Mouse (Mus musculus) natural killer cell, adult 2 months (primary cell): ENCODE measurements at regions not wholly inside any gene's neighbourhood (a gene's known extent, or its start where the extent isn't known, plus 50 kb on each side); places are given as distances from the start of the nearest gene placed in this dataset.

Experiments used
- DNase-seq, 2 experiments: peaks; one replicate each; pipeline ENCODE4 v3.0.0; 2022; ENCODE audit warnings: low spot score in 2 of 2

- DNase-seq: no peak
Measured at GRCm38 (mm10) chr5:91307031-91307430, 95.8 kb downstream of the Btc start.
